Mouse (Mus musculus) hindbrain, embryonic 10.5 days (tissue): ENCODE data around the gene Plac8. TPM values are rescaled to one million over a fixed set of nuclear protein-coding genes. Genes with fewer than 3 reads are reported as not detected.

Source experiments
- DNase-seq: peaks from one replicate; pipeline ENCODE4 v3.0.0-alpha.2; 2017; ENCODE audit warnings: low spot score
- H3K27ac ChIP-seq: fragments of 300-500 bp; sonication (generic); 2 replicates; pipeline ENCODE4 v1.5.1; 2016; ENCODE audit warnings: mild to moderate bottlenecking, moderate library complexity
- H3K27me3 ChIP-seq: fragments of 300-500 bp; sonication (generic); 2 replicates; pipeline ENCODE4 v1.6.1; 2016; ENCODE audit warnings: mild to moderate bottlenecking; ENCODE audit not compliant: poor library complexity, insufficient read depth, severe bottlenecking
- H3K36me3 ChIP-seq: fragments of 300-500 bp; sonication (generic); 2 replicates; pipeline ENCODE4 v1.6.1; 2016; ENCODE audit warnings: mild to moderate bottlenecking, moderate library complexity
- H3K4me1 ChIP-seq: fragments of 300-500 bp; sonication (generic); replicated peaks from 2 replicates; pipeline ENCODE4 v1.6.1; 2016; ENCODE audit warnings: mild to moderate bottlenecking
- H3K4me3 ChIP-seq: fragments of 300-500 bp; sonication (generic); 2 replicates; pipeline ENCODE4 v1.5.1; 2016; ENCODE audit warnings: mild to moderate bottlenecking, moderate library complexity
- H3K9me3 ChIP-seq: fragments of 300-500 bp; sonication (generic); 2 replicates; pipeline ENCODE4 v1.6.1; 2016; ENCODE audit warnings: mild to moderate bottlenecking, moderate library complexity
- WGBS: fragments of 180-500 bp; shearing (Covaris S2); methylation state at CpG from one replicate; pipeline ENCODE4 v1.1.7; 2016; 5-methylcytosine and 5-hydroxymethylcytosine counted together
- polyA plus RNA-seq: library from polyadenylated mRNA; unstranded; fragments of >200 nt; fragmentation: Nextera tagmentation; extraction: Ambion mirVana; gene quantifications from 2 replicates; pipeline ENCODE4 v1.2.1, GENCODE M21; 2016

The Plac8 gene
- polyA plus RNA-seq, 1 experiment from 2014 or later, result 6.7 TPM

DNA sequence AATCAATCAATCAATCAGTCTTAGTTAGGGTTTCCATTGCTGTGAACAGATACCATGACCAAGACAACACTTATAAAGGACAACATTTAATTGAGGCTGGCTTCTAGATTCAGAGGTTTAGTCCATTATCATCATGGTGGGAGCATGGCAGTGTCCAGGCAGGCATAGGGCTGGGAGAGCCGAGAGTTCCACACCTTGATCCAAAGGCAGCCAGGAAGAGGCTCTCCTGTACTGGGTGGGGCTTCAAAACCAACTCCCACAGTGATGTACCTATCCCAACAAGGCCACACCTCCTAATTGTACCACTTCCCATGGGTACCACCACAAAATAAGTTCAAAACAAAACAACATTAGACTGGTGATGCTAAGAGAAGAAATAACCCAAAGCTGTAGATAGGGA lies 21.9 kb downstream of the Plac8 start:
- DNase-seq, result no peak
- H3K9me3 ChIP-seq, result 0 out of 2 replicates have a peak, but pooled peaks cover 2% of the 10 kb centered on the region
- H3K4me3 ChIP-seq, result no peak overlapping the region
- H3K27me3 ChIP-seq, result no peaks in the 10 kb centered on the region
- no peaks in the 10 kb centered on the region for H3K4me1 ChIP-seq
- 81% methylated on average over 1 of the region's 1 CpGs for WGBS
- peaks cover 51% of the 10 kb centered on the region for H3K36me3 ChIP-seq
- no peak overlapping the region for H3K27ac ChIP-seq

GRCm38 (mm10) chr5:100549311-100549710 lies 22.7 kb downstream of the Plac8 start:
- 96% methylated on average over 4 of the region's 4 CpGs for WGBS
- DNase-seq, result no peak

GRCm38 (mm10) chr5:100548236-100548635 lies 23.8 kb downstream of the Plac8 start:
- Histone ChIP-seq H3K27me3 (no peaks in the 10 kb centered on the region), H3K36me3 (peaks cover 70% of the 10 kb centered on the region), H3K9me3 (0 out of 2 replicates have a peak, but pooled peaks cover 2% of the 10 kb centered on the region), H3K27ac (no peak overlapping the region), H3K4me1 (no peaks in the 10 kb centered on the region), H3K4me3 (no peak overlapping the region)
- 93% methylated on average over 2 of the region's 2 CpGs for WGBS
- no peak for DNase-seq

More at GRCm38 (mm10) chr5:100549311-100549710, 22.7 kb downstream of the Plac8 start:
- Histone ChIP-seq H3K4me3 (no peak overlapping the region), H3K36me3 (peaks cover 60% of the 10 kb centered on the region), H3K4me1 (no peaks in the 10 kb centered on the region), H3K9me3 (0 out of 2 replicates have a peak, but pooled peaks cover 2% of the 10 kb centered on the region), H3K27ac (no peak overlapping the region), H3K27me3 (no peaks in the 10 kb centered on the region)

- H3K4me1 ChIP-seq, result no peaks in the 10 kb centered on the region
- H3K9me3 ChIP-seq, result 0 out of 2 replicates have a peak, but pooled peaks cover 2% of the 10 kb centered on the region
- no peak overlapping the region for H3K27ac ChIP-seq
- no peak for DNase-seq
- no peak overlapping the region for H3K4me3 ChIP-seq
- 91% methylated on average over 6 of the region's 6 CpGs for WGBS
- no peaks in the 10 kb centered on the region for H3K27me3 ChIP-seq
- peaks cover 88% of the 10 kb centered on the region for H3K36me3 ChIP-seq
These were observed 25.6 kb downstream of the Plac8 start for GRCm38 (mm10) chr5:100546294-100547080.

DNA sequence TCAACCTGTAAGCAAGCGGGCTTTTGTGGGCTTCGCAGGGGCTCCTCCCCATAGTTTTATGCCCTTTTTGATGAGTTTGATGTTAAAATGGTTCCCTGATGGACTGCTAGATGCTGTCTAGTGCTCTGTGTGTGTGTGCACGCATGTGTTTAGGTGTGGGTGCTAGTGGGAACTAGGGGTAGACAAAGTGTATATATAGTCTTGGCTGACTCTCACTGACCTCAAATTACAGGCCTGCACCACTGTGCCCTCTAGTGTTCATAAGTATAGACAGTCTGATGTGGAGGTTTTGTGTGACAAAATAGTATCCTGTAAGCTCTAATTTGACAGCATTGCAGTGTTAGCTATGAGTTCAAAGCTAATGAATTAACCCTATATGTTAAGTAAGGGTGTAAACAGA lies 35.4 kb downstream of the Plac8 start:
- Histone ChIP-seq H3K4me3 (no peak overlapping the region), H3K9me3 (no peaks in the 10 kb centered on the region), H3K36me3 (peaks cover 89% of the 10 kb centered on the region), H3K27ac (no peak overlapping the region), H3K27me3 (no peaks in the 10 kb centered on the region), H3K4me1 (no peaks in the 10 kb centered on the region)
- 92% methylated on average over 3 of the region's 3 CpGs for WGBS
- DNase-seq, result no peak

GRCm38 (mm10) chr5:100535826-100536225 lies 36.2 kb downstream of the Plac8 start:
- no peaks in the 10 kb centered on the region for H3K4me1 ChIP-seq
- H3K9me3 ChIP-seq, result no peaks in the 10 kb centered on the region
- H3K27me3 ChIP-seq, result no peaks in the 10 kb centered on the region
- 81% methylated on average over 7 of the region's 7 CpGs for WGBS
- H3K4me3 ChIP-seq, result no peak overlapping the region
- peaks cover 89% of the 10 kb centered on the region for H3K36me3 ChIP-seq
- DNase-seq, result no peak
- H3K27ac ChIP-seq, result no peak overlapping the region

DNA sequence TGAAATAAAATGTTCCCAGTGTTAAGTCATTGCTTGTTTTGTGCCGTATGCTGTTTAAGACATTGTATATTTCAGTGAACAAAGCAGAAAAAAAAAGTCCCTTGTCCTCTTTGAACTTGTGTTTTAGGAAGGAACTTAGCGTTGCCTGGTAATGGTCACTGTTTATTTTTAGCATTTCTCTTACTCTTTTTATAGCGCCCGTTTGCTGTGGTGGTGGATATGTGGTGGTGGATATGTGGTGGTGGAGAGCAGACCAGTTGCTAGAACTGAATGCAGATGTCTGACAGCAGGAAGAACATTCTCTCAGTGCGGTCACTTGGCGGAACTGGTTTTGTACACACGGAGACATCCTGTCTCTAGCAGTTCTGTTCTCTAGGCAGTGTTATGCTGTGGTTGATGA lies 45.9 kb downstream of the Plac8 start:
- no peak overlapping the region for H3K27ac ChIP-seq
- 92% methylated on average over 7 of the region's 7 CpGs for WGBS
- no peak for DNase-seq
- H3K4me3 ChIP-seq, result no peak overlapping the region
- no peaks in the 10 kb centered on the region for H3K4me1 ChIP-seq
- no peaks in the 10 kb centered on the region for H3K27me3 ChIP-seq
- no peaks in the 10 kb centered on the region for H3K9me3 ChIP-seq
- H3K36me3 ChIP-seq, result peaks cover 67% of the 10 kb centered on the region

GRCm38 (mm10) chr5:100525620-100526019 lies 46.4 kb downstream of the Plac8 start:
- no peaks in the 10 kb centered on the region for H3K4me1 ChIP-seq
- H3K4me3 ChIP-seq, result no peak overlapping the region
- 91% methylated on average over 3 of the region's 3 CpGs for WGBS
- no peak overlapping the region for H3K27ac ChIP-seq
- H3K9me3 ChIP-seq, result no peaks in the 10 kb centered on the region
- peaks cover 62% of the 10 kb centered on the region for H3K36me3 ChIP-seq
- DNase-seq, result no peak
- no peaks in the 10 kb centered on the region for H3K27me3 ChIP-seq

DNA sequence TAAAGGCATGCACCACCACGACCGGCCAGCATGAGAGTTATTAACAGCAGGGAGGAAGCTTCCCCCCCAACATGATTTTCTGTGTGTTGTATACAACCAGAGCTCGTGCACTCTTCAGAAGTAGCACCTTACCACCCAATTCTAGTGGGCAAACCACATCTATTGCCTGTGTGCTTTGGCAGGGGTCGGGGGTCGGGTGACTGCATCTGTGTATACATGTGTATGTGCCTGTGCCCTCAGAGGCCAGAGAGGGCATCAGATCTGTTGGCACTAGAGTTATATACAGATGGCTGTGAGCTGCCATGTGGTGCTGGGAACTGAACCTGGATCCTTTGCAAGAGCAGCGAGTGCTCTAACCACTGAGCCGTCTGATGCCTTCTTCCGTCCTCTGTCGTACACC lies 47.1 kb downstream of the Plac8 start:
- Histone ChIP-seq H3K4me1 (peaks cover 3% of the 10 kb centered on the region), H3K9me3 (no peaks in the 10 kb centered on the region), H3K27ac (no peak overlapping the region), H3K36me3 (peaks cover 55% of the 10 kb centered on the region), H3K4me3 (no peak overlapping the region), H3K27me3 (no peaks in the 10 kb centered on the region)
- 96% methylated on average over 9 of the region's 9 CpGs for WGBS
- no peak for DNase-seq

DNA sequence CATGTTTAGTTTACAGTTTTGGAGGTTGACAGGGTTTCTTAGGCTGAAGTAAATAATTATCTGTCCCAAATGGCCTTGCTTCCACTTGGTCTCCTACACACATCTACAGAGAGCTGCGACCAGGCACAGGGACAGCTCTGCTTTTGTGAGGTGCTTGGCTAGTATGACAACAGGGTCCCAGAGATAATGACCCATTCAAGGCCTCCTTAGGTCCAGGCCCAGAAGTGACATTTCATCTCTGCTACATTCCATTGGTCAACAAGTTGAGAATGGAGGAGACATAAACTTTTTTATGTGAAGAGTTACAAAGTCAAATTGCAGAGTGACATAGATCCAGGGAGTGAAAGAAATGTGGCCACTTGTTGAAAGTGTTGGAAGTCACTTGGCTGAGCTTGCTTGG lies 48.7 kb downstream of the Plac8 start:
- Histone ChIP-seq H3K36me3 (peaks cover 39% of the 10 kb centered on the region), H3K27ac (no peak overlapping the region), H3K27me3 (no peaks in the 10 kb centered on the region), H3K9me3 (no peaks in the 10 kb centered on the region), H3K4me3 (no peak overlapping the region), H3K4me1 (peaks cover 12% of the 10 kb centered on the region)
- DNase-seq, result no peak
- WGBS, result 96% methylated on average over 1 of the region's 1 CpGs

- no peak overlapping the region for H3K27ac ChIP-seq
- peaks cover 23% of the 10 kb centered on the region for H3K36me3 ChIP-seq
- peaks cover 17% of the 10 kb centered on the region for H3K4me1 ChIP-seq
- no peak overlapping the region for H3K4me3 ChIP-seq
- H3K27me3 ChIP-seq, result no peaks in the 10 kb centered on the region
- DNase-seq, result no peak
- no peaks in the 10 kb centered on the region for H3K9me3 ChIP-seq
- WGBS, result 85% methylated on average over 2 of the region's 2 CpGs
These were observed 51.8 kb downstream of the Plac8 start for GRCm38 (mm10) chr5:100520223-100520622.

DNA sequence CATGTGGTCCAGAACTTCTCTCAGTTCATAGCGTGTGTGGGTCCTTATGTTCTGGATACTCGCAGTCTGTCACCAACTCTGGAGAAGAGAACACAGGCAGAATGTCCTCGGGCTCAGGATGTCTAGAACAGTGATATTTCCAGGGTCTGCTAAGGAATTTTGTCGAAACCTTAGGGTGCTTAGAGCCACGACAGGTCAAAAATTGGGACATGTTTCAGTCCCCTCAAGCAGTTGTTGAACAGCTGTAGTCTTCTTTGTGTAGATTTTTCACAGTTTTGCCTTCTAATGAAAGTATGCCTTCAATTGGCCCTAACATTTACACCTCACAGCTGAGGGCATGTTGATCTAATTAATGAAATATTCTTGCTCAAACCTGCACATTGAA lies 53.0 kb downstream of the Plac8 start:
- H3K36me3 ChIP-seq, result peaks cover 14% of the 10 kb centered on the region
- peak overlapping the region; percentile 94 for H3K27ac ChIP-seq
- H3K9me3 ChIP-seq, result no peaks in the 10 kb centered on the region
- H3K4me3 ChIP-seq, result peak overlapping the region; percentile 87
- H3K27me3 ChIP-seq, result no peaks in the 10 kb centered on the region
- H3K4me1 ChIP-seq, result peaks cover 17% of the 10 kb centered on the region
- no peak for DNase-seq
- 11% methylated on average over 5 of the region's 5 CpGs for WGBS

DNA sequence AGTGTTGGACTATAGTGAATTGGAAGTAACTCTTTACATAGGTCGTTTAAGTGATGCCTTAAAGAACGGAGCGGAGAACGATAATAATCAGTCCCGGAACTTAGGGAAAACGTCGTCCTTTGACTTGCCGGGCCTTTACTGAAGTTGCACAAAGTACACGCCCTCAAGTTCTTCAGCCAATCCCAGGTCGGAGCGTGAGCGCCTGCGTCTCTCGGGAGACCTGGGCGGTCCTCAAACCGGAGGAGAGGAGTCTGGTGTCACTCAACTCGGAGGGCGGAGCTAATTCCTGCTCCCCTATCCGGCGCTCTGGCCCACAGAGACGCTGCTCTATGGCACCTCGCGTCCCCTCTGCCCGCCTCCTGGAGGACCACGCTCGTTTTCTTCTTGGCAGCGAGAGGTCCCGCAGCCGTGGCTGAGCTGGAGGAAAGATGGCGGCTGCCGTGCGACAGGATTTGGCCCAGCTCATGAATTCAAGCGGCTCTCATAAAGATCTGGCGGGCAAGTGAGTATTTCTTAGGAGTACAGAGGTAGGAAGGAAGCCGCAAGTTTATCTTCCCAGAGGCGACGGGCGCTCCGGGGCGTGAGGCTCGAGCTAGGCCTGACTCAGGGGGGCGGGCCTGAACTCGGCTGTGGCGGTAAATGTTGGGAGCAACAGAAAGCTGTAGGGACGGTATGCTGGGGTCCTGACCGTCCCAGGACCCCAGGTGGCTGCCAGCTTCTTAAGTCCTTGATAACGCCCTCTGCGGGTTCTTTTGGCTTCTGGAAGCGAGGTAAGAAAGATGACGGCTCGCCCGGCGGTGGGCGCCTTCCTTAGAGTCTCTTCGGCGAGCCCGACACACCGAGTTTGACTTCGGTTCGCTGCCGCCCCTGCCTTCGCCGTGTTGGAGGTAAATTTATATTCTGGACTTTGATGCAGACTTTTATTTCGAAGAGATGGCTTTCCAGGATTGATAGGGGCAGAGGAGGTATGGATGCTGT lies 53.7 kb downstream of the Plac8 start, which contains the start of gene Cops4:
TSS of gene Cops4 (plus strand) at position 261 of the 978 bp plus-strand sequence.
- peak within 1 kb of the TSS; percentile 94 for H3K27ac ChIP-seq
- H3K36me3 ChIP-seq, result peaks cover 11% of the 10 kb centered on the region
- under 1% methylated on average over 64 of the region's 64 CpGs for WGBS
- H3K4me3 ChIP-seq, result peak within 1 kb of the TSS; percentile 87
- no peaks in the 10 kb centered on the region for H3K9me3 ChIP-seq
- peaks cover 17% of the 10 kb centered on the region for H3K4me1 ChIP-seq
- H3K27me3 ChIP-seq, result no peaks in the 10 kb centered on the region
- DNase-seq, result peak; percentile 97
